Mouse (Mus musculus) ES-Bruce4 (cell line): ENCODE measurements around the gene Gfm2.

Source experiments
- CTCF ChIP-seq: IDR thresholded peaks from one replicate; pipeline ENCODE4 v1.8.1; 2011; ENCODE audit warnings: low read depth, low read length
- EP300 ChIP-seq: IDR thresholded peaks from 2 replicates; pipeline ENCODE4 v1.6.1; 2011; ENCODE audit warnings: low read depth, low read length; ENCODE audit not compliant: insufficient read depth

DNA sequence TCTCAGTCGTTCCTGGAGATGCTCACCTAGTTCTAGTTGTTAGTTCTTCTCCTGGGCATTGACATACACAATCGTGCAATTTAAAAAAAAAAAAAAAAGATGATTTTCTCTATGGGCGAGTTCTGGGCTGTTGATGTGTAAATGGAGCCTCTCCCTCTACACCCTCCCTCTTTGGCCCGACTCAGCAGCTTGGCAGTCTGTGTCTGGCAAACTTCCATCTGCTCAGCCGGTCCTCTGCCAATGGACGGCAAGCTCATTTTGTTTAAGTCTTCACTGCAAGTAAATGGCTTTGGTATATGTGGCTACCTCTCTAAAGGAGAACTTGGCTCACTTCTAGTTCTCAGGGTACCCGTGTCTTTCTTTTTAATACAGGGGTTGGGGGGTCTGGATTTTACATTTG lies 55.7 kb downstream of the Gfm2 start:
- no peak for TF ChIP-seq CTCF
- no peak for TF ChIP-seq EP300
